ENCODE assay signal across 12 mouse cellular contexts in the genomic region with DNA sequence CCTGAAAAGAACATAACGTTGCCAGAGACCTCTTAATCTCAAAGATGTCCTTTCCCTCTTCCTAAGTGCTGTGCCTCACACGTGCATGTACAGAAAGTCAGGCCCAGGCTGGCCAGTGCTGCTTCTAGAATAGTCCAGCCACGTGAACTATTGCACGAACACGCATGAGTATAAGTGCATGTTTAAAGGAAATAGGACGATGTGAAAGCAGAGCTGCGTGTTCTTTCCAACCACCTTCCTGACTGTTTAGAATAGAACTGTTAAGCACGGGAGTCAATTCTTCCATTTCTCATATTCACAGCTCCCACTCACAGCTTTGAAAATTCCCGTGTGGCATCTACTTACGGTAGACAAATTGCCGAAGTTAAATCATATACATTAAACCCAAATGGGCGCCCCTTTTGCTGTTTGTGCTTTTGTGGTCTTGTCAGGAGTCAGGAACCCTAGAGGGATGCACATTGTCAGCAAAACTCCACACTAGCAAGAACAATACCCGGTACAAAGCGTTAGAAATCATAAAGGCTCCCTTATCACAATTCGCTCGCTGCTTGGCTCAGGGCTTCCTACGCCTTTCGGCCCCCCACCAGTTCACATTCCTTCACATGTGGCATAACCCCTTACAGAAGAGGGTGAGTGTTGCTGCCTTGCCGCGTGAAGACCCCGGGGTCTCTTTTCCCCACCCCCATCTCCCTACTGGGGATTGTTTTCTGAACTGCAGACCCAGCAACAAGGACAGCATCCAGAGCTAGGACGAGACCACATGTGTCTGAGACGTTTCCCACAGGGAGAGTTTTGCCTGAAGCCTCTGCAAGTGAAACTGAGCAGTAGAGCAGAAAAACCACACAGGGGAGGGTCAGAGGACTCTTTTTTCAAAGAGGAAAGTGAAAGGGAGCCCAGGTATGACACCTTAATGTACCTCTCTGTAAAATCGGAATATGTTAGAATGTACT. TPM values are rescaled to one million over a fixed set of nuclear protein-coding genes. Genes with fewer than 3 reads are reported as not detected.
DNase-seq lines count a peak whose midpoint lies in the region; ATAC-seq and TF ChIP-seq lines count a peak whose summit lies in the region.
"Had no signal": no experiment of that assay in that cellular context is flagged by ENCODE, and none has a peak within 500 bp of the region (broad histone marks: within the 10 kb centered on the region; RNA-seq: fewer than 3 reads in every experiment).

No protein-coding gene starts in this region.

- peak overlapping the region; percentile 65 for H3K4me2 ChIP-seq in heart, embryonic 13.5 days
- H3K4me2 ChIP-seq in midbrain, embryonic 14.5 days (ENCODE audit: low read length), result peak overlapping the region; percentile 29
- H3K4me2 ChIP-seq in hindbrain, embryonic 13.5 days, result peak overlapping the region; percentile 50
- peak overlapping the region; percentile 41 for H3K4me2 ChIP-seq in neural tube, embryonic 15.5 days
- H3K4me2 ChIP-seq: midbrain, embryonic 12.5 days had no signal

- no peak for TF ChIP-seq POLR2A in thymus, adult 2 months (IDR thresholded peaks at IDR 0.05; ENCODE audit: control insufficient read depth, extremely low read depth, insufficient read depth, low read length, poor library complexity)

- peak overlapping the region; percentile 39 for H3K4me3 ChIP-seq in heart, embryonic 13.5 days
- no peak overlapping the region for H3K4me3 ChIP-seq in midbrain, embryonic 14.5 days (replicated peaks; ENCODE audit: low read depth, low read length)
- no peak overlapping the region for H3K4me3 ChIP-seq in midbrain, embryonic 10.5 days
- H3K4me3 ChIP-seq in hindbrain, embryonic 13.5 days, result peak overlapping the region; percentile 14
- H3K4me3 ChIP-seq in neural tube, embryonic 15.5 days (replicated peaks), result peak overlapping the region; percentile 1; the same call in 1 of the 2 replicates
- no peak overlapping the region for H3K4me3 ChIP-seq in thymus, adult 2 months (ENCODE audit: control insufficient read depth, insufficient read depth, low read length)
- H3K4me3 ChIP-seq: midbrain, embryonic 12.5 days had no signal

- no peaks in the 10 kb centered on the region for H3K9me3 ChIP-seq in heart, embryonic 13.5 days
- H3K9me3 ChIP-seq in midbrain, embryonic 14.5 days (ENCODE audit: control insufficient read depth, low read length), result no peaks in the 10 kb centered on the region
- no peaks in the 10 kb centered on the region for H3K9me3 ChIP-seq in midbrain, embryonic 10.5 days (replicated peaks)
- no peaks in the 10 kb centered on the region for H3K9me3 ChIP-seq in hindbrain, embryonic 13.5 days
- H3K9me3 ChIP-seq in neural tube, embryonic 15.5 days (replicated peaks), result no peaks in the 10 kb centered on the region
- H3K9me3 ChIP-seq: midbrain, embryonic 12.5 days had no signal

- intact Hi-C loops in heart, postnatal 36 days (cut with DNase I), result no loop called here

- H3K36me3 ChIP-seq in heart, embryonic 13.5 days, result no peaks in the 10 kb centered on the region
- no peaks in the 10 kb centered on the region for H3K36me3 ChIP-seq in midbrain, embryonic 14.5 days (ENCODE audit: control insufficient read depth, insufficient read depth, low read length)
- no peaks in the 10 kb centered on the region for H3K36me3 ChIP-seq in midbrain, embryonic 10.5 days
- H3K36me3 ChIP-seq in hindbrain, embryonic 13.5 days, result no peaks in the 10 kb centered on the region
- no peaks in the 10 kb centered on the region for H3K36me3 ChIP-seq in neural tube, embryonic 15.5 days
- no peaks in the 10 kb centered on the region for H3K36me3 ChIP-seq in thymus, adult 2 months (ENCODE audit: control insufficient read depth, insufficient read depth, low read length)
- H3K36me3 ChIP-seq: midbrain, embryonic 12.5 days had no signal

- DNase-seq in heart, postnatal 36 days, result no peak
- peak; percentile 8 for DNase-seq in midbrain, embryonic 14.5 days
- DNase-seq in midbrain, embryonic 10.5 days (ENCODE audit: low spot score), result no peak
- no peak for DNase-seq in thymus, adult 2 months
- DNase-seq in adrenal gland, postnatal 4 days (ENCODE audit: low spot score in 2 of 2), result no peak
- DNase-seq: cerebellum, adult 8-10 months; kidney, adult 11 months had no signal

- 43% methylated on average over 24 of the region's 24 CpGs for WGBS in heart, embryonic 13.5 days
- 58% methylated on average over 24 of the region's 24 CpGs for WGBS in midbrain, embryonic 14.5 days
- WGBS in midbrain, embryonic 10.5 days, result 69% methylated on average over 24 of the region's 24 CpGs
- 46% methylated on average over 24 of the region's 24 CpGs for WGBS in hindbrain, embryonic 13.5 days
- WGBS in neural tube, embryonic 15.5 days, result 42% methylated on average over 24 of the region's 24 CpGs
- 80% methylated on average over 24 of the region's 24 CpGs for WGBS in thymus, adult 2 months

- H3K4me1 ChIP-seq in heart, embryonic 13.5 days, result no peaks in the 10 kb centered on the region
- no peaks in the 10 kb centered on the region for H3K4me1 ChIP-seq in midbrain, embryonic 14.5 days (ENCODE audit: control insufficient read depth, insufficient read depth, low read length)
- no peaks in the 10 kb centered on the region for H3K4me1 ChIP-seq in midbrain, embryonic 10.5 days
- H3K4me1 ChIP-seq in hindbrain, embryonic 13.5 days (replicated peaks), result peaks cover 13% of the 10 kb centered on the region; the same call in 1 of the 2 replicates
- H3K4me1 ChIP-seq in neural tube, embryonic 15.5 days, result 0 out of 2 replicates have a peak, but pooled peaks cover 7% of the 10 kb centered on the region
- no peaks in the 10 kb centered on the region for H3K4me1 ChIP-seq in thymus, adult 2 months (replicated peaks; ENCODE audit: control insufficient read depth, insufficient read depth, low read length)
- H3K4me1 ChIP-seq: midbrain, embryonic 12.5 days had no signal

- no peaks in the 10 kb centered on the region for H3K27me3 ChIP-seq in heart, embryonic 13.5 days (replicated peaks)
- H3K27me3 ChIP-seq in midbrain, embryonic 14.5 days (ENCODE audit: control insufficient read depth, insufficient read depth, low read length), result no peaks in the 10 kb centered on the region
- no peaks in the 10 kb centered on the region for H3K27me3 ChIP-seq in midbrain, embryonic 10.5 days (ENCODE audit: low read depth, poor library complexity, severe bottlenecking)
- no peaks in the 10 kb centered on the region for H3K27me3 ChIP-seq in hindbrain, embryonic 13.5 days
- H3K27me3 ChIP-seq in neural tube, embryonic 15.5 days (replicated peaks), result no peaks in the 10 kb centered on the region
- H3K27me3 ChIP-seq in thymus, adult 2 months (ENCODE audit: control insufficient read depth, insufficient read depth, low read length), result no peaks in the 10 kb centered on the region
- H3K27me3 ChIP-seq: midbrain, embryonic 12.5 days had no signal

- no peak for ATAC-seq in heart, embryonic 13.5 days (ENCODE audit: extremely low read depth, insufficient number of reproducible peaks, low FRiP score, low TSS enrichment)
- no peak for ATAC-seq in midbrain, embryonic 14.5 days (ENCODE audit: low FRiP score, low TSS enrichment)
- ATAC-seq in hindbrain, embryonic 13.5 days (ENCODE audit: low FRiP score), result peak; percentile 41; the same call in 1 of the 2 replicates
- peak; percentile 54; the same call in 1 of the 2 replicates for ATAC-seq in neural tube, embryonic 15.5 days (ENCODE audit: low FRiP score)
- ATAC-seq: activated CD4-positive, CD25-positive, alpha-beta regulatory T cell, adult 4 months had no signal

- H3K27ac ChIP-seq in heart, embryonic 13.5 days (replicated peaks), result no peak overlapping the region
- no peak overlapping the region for H3K27ac ChIP-seq in midbrain, embryonic 14.5 days (replicated peaks; ENCODE audit: low read depth, low read length)
- no peak overlapping the region for H3K27ac ChIP-seq in midbrain, embryonic 10.5 days (replicated peaks)
- peak overlapping the region; percentile 30; the same call in 1 of the 2 replicates for H3K27ac ChIP-seq in hindbrain, embryonic 13.5 days
- H3K27ac ChIP-seq in neural tube, embryonic 15.5 days (replicated peaks), result no peak overlapping the region
- H3K27ac ChIP-seq in thymus, adult 2 months (ENCODE audit: control insufficient read depth, insufficient read depth, low read length), result no peak overlapping the region
- H3K27ac ChIP-seq: midbrain, embryonic 12.5 days had no signal

- peak overlapping the region; percentile 60; the same call in 1 of the 2 replicates for H3K9ac ChIP-seq in heart, embryonic 13.5 days
- no peak overlapping the region for H3K9ac ChIP-seq in midbrain, embryonic 14.5 days (replicated peaks; ENCODE audit: low read length)
- peak overlapping the region; percentile 55 for H3K9ac ChIP-seq in hindbrain, embryonic 13.5 days
- H3K9ac ChIP-seq in neural tube, embryonic 15.5 days (replicated peaks), result no peak overlapping the region
- H3K9ac ChIP-seq: midbrain, embryonic 12.5 days had no signal

- TF ChIP-seq CTCF in thymus, adult 2 months (IDR thresholded peaks at IDR 0.05; ENCODE audit: borderline replicate concordance, control insufficient read depth, extremely low read depth, insufficient read depth, low read length, poor library complexity), result no peak

RNA-seq across cellular contexts. Expression of gene Cttnbp2, which starts 33.1 kb away (rescaled TPM):
- 8.2 and 8.6 TPM in 2 replicates for polyA plus RNA-seq in heart, embryonic 13.5 days (2015; fragmentation: Nextera tagmentation; extraction: Ambion mirVana)
- total RNA-seq in heart, postnatal 36 days (2021), result 1 to 10 TPM; 2.0 to 3.9 TPM
- 37.9 and 51.8 TPM in 2 replicates for polyA plus RNA-seq in midbrain, embryonic 14.5 days (2014; fragmentation: Nextera tagmentation; extraction: Ambion mirVana)
- 8.1 and 11.6 TPM in 2 replicates for polyA plus RNA-seq in midbrain, embryonic 10.5 days (2016; fragmentation: Nextera tagmentation; extraction: Ambion mirVana)
- 44.6 and 50.9 TPM in 2 replicates for polyA plus RNA-seq in hindbrain, embryonic 13.5 days (2015; fragmentation: Nextera tagmentation; extraction: Ambion mirVana)
- 46.5 and 58.6 TPM in 2 replicates for polyA plus RNA-seq in neural tube, embryonic 15.5 days (2015; fragmentation: Nextera tagmentation; extraction: Ambion mirVana)
- polyA plus RNA-seq in thymus, adult 2 months (2012; rRNA removed), result 0.49 and 0.51 TPM in 2 replicates
- 10 to 100 TPM; 65.0 to 74.0 TPM for total RNA-seq in adrenal gland, postnatal 4 days (2021)
- polyA plus RNA-seq: activated CD4-positive, CD25-positive, alpha-beta regulatory T cell, adult 4 months had no signal

Comparison
In these comparisons a context has a peak if more than half of its experiments do, and no peak if none do; other contexts are left out.
1. ATAC-seq: peak in hindbrain, embryonic 13.5 days (single experiment) and neural tube, embryonic 15.5 days (single experiment); none in heart, embryonic 13.5 days (single experiment) and midbrain, embryonic 14.5 days (single experiment).
2. H3K4me3 ChIP-seq: peak in heart, embryonic 13.5 days (single experiment), hindbrain, embryonic 13.5 days (single experiment) and neural tube, embryonic 15.5 days (single experiment); none in midbrain, embryonic 14.5 days (single experiment), midbrain, embryonic 10.5 days (single experiment) and thymus, adult 2 months (single experiment).
3. H3K9ac ChIP-seq: peak in heart, embryonic 13.5 days (single experiment) and hindbrain, embryonic 13.5 days (single experiment); none in midbrain, embryonic 14.5 days (single experiment) and neural tube, embryonic 15.5 days (single experiment).
4. Peak in every context shown above with its lines, with median percentiles within 50 percentile points of each other: H3K4me2 ChIP-seq.